Mouse (Mus musculus): Measurements from ENCODE around the gene Slc28a1.
"Not testable (repeated sequence)": the region's sequence is repeated elsewhere in the genome, so short reads cannot be mapped to it uniquely, and the experiment has no call there.

Gene Slc28a1

DNA sequence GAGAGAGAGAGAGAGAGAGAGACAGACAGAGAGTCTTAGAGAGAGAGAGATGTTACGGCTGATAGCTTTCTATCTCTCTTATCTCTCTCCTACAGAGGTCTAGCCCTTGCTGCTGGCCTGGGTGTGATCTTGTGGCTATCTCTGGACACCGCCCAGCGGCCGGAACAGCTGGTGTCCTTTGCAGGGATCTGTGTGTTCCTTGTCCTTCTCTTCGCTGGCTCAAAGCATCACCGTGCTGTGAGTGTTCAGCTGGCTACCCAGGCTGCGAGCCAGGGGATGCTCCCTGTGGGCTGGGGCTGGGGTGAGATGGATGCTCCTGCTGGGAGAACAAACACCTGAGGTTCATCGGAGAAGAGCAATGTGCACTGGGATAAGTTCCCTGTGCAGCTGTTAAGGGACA is 10.2 kb downstream of the Slc28a1 start:
- no peak for DNase-seq (ENCODE audit: low read depth)

DNA sequence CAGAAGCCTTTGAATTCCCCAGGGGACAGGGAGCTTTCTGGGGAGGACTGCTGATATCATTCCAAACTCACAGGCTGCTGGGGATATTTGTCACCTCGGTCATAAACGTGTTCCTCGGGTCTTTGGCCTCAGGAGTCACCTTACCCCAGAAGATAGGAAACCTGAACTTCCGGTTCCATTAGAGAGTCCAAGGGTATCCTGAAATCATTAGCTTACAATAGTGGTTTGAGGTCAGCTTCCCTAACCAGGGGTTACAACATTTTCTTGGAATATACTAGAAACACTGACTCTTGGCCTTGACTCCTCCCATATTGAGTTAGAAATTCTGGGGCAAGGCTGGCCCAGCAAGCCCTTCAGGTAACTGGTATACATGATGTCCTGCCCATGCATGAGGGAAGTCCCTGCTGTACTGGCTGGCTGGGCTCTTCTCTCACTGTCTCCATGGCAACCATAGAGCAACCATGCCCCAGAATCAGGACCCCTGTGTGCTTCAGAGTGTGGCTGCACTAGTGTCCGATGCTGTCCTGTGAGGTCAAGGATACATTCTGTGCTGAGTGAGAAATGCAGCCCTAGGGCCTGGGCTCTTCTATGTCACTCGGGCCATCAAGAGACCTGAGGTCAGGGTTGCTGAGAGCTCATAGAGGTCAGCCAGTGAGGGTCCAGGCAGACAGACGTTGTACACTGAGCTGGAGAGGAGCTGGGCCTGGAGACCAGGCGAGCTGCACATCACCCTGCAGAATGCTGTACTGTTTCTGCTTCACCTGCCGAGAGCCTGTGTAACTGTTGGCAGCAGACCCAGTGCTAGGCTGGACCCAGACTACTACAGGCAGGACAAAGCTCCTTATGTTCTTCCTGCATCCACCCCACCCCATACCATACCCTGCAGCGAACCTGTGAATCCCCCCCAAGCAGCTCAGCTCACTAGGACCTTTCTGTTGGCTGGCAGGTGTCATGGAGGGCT is 10.9 kb downstream of the Slc28a1 start:
- no peak for DNase-seq (ENCODE audit: low read depth)

DNA sequence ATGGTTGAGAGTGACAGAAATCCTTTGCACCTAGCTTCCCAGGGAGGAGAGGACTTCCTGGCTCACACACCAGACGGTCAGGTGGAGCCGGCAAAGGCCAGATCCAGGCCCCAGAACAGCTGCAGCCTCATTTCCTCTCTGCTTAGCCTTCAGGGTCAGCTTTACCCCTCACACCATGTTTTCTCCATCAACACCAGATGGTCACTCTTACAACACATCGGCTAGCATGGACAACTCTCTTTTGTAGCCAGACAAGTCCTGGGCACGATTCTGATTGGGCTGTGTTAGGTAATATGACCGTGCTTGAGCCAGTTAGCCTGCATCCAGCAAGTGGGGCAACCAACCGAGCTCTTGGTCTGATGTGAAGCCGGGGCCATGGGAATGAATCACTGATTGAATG is 17.3 kb downstream of the Slc28a1 start:
- DNase-seq (ENCODE audit: low read depth): no peak

DNA sequence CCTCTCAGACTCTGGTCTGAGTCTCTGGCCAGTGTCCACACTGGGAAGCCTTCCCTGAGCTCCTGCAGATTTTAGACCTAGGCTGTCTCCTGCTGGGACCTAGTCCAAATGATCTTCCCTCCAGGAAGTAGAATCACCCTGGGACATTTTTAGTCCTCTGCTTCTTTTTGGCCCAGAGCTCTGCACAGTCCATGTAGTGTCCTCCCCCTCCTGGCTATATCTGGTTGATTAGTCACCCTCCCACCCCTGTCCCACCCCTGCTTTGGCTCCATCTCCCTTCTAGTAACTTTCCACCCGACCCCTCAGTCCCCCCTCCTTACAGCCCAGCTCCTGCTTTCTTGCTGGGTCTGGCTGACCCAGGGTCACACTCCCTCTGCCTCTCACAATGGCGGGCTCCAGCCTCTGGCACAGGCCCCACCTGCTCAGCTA is 18.3 kb downstream of the Slc28a1 start:
- DNase-seq (ENCODE audit: low read depth): peak; percentile 54

DNA sequence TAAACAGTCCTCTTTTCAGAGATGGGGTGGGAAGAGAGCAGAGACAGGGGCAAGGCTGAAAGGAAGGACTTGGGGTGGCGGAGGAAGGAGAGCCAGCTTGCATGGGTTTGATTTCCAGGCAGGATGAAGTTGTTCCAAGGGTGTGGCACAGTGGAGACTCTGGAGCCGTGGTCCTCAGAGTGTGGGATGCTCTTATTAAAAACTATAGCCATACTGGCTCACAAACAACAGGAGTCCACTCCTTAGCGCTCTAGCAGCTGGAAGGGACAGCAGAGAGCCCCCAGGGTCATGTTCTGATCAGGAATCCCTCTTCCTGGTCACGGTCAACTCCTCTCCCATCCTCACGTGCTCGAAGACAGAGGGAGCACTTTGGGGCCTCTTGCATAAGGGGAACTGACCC is 18.8 kb downstream of the Slc28a1 start:
- no peak for DNase-seq (ENCODE audit: low read depth)

DNA sequence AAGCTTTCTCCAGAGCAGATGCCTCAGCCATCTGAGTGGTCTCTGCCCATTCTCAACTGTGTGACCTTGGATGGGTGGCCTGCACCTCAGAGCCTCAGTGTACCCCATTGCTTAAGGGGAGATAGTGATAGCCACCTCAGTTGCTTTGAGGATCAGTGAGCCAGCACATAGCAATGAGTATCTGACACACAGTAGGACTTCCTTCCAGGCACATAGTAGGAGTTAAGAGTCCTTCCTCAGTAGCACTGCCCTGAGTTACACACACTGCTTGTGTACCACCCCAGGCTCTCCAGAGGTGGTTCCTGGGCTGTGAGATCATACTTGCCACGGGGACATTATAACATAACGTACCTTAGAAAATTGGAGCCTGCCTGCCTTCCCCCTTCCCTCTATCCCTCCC is 19.3 kb downstream of the Slc28a1 start:
- no peak for DNase-seq (ENCODE audit: low read depth)

DNA sequence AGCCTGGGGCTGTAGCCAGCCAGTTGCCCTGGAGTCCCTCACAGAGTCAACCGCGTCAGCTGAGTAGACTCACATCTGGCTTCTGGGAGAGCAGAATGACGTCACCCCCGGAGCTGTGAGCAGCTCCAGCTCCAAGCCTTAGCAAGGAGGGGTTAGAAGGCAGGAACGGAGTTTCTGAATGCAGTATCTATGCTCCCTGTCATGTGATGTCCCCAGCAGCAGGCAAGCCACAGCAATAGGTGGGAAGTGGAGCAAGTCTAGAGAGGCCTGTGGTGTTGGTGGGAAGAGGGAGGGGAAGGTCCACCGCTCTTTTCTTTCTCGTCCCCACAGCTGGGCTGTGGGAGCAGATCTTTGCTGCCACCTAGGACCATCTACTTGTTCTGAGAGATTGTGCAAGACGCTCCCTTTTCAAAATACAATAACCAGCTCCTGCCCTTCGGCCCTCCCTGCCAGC is 20.0 kb downstream of the Slc28a1 start:
- DNase-seq (ENCODE audit: low read depth): peak; percentile 92

DNA sequence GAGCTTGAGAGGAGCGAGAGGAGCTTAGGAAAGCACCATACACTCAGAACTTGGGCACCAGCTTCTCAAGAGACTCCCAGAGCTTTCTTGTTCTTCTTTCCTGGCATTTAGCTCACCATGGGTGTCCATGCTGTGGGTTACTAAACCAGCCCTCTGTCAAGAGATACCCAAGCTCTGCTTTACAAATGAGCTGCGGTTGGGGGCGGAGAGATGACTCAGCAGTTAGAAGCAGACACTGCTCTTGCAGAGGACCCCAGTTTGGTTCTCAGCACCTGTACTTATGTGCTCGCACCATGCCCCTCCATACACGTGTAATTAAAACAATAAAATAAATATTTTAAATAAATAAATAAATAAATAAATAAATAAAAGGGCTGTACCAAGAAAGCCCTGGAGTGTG is 22.7 kb downstream of the Slc28a1 start:
- no peak for DNase-seq (ENCODE audit: low read depth)

DNA sequence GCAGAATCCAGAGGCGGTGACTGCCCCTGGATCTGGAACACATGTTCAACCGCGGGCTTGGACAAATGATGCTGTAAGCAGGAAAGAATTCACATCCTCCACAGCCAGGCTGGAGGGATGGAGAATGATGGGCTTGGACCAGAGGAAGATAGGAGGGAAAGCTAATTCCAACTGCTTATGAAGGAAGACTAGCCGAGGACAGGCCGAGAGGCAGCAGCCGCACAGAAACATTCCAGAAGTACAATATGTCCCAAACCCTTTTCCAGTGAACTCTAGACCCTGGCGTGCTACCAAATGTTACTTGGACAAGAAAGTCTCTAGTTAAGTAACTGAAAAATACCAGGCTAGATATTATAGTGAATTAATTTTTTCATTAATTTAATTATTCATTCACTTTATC is 24.5 kb downstream of the Slc28a1 start:
- peak; percentile 29 for DNase-seq (ENCODE audit: low read depth)

DNA sequence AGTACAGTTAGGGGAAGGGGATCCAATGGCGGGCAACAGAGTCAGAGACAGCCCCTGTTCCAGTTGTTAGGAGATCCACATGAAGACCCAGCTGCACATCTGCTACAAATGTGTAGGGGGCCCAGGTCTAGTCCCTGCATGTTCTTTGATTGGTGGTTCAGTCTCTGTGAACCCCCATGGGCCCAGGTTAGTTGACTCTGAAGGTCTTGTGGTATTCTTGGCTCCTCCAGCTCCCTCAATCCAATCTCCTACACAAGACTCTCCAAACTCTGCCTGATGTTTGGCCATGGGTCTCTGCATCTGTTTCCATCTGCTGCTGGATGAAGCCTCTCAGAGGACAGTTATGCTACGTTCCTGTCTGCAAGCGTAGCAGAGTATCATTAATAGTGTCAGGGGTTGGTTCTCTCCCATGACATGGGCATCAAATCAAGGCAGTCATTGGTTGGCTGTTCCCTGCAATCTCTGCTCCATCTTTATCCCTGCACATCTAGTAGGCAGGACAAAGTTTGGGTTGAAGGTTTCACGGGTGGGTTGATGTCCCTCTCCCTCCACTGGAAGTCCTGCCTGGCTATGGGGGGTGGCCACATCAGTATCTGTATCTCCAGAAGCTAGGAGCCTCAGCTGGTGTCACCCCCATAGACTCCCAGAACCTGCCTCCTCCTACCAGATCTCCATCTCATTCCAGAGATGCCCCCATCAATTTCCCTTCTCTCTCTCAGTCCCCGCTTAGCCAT is 25.2 kb downstream of the Slc28a1 start:
- no peak for DNase-seq (ENCODE audit: low read depth)

DNA sequence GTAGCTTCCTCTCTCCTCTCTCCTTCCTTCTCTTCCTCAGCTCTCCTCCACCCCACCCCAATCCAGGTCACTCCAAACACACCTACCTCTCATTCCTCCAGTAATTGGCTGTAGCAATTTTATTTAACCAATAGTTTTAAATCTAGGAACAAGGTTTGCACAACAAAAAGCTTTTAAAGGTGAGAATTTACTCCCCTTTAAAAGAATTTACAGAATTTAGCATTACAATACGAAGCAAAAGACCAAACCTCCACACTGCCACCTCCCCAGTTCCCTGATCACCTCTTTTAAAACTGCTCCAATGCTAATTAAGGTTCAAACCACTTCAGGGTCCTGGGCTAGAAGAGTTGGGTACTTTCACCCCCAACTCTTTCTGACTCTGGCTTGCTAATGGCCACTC is 26.9 kb downstream of the Slc28a1 start:
- DNase-seq (ENCODE audit: low read depth): no peak

DNA sequence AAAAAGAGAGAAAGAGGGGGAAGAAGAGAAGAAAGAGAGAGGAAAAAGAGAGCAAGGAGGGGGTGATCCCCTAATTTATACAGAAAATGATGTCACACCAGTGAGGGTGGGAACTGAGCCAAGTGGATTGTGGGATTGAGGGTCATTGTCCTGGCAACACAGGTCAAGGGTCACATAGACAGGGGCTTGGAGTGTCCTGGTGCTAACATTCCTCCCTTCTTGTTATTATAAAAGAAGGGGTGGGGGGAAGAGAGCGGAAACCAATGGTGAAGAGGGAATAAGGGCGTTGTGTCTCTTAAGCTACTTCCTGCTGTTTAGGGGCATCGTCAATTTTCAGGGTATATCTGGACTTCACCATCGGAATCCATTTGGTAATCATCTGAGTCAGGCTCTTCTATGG is 28.5 kb downstream of the Slc28a1 start:
- DNase-seq (ENCODE audit: low read depth): not testable (repeated sequence)

DNA sequence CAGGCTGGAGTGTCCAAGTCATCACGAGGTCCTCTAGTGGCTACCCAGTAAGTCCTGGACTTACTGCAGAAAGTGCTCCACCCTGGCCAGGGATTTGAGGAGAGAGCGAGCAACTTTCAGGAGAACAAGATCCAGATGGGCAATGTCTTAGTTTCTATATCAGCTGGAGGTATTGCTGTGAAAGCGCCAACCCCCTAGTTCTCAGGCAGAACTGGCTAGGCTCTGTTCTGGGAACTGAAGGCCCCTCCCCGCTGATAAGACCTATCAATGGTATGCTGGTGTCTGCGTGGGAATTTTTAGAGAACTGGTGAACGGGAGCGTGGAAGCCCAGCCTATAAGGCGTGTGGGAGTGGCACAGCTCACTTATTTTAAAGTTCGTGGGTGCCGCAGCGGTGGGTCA is 35.2 kb downstream of the Slc28a1 start:
- no peak for DNase-seq (ENCODE audit: low read depth)

DNA sequence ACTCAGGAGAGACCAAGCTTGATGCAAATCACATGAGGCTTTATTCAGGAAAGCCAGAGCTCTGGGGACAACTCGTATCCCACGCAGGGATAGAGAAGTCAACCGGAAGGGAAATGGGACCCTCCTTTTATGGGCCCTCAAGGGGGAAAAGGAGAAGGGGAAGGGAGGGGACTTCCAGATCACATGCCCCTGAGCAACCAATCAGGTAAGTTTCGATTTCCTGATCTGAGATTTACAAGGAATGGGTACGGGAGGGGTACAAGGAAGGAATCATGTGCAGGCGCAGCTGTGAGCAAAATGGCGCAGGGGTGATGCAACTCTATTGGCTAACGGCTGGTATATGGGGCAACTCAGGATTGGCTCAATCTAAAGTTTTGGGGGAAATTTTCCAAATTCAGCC is 36.6 kb downstream of the Slc28a1 start:
- DNase-seq (ENCODE audit: low read depth): no peak

DNA sequence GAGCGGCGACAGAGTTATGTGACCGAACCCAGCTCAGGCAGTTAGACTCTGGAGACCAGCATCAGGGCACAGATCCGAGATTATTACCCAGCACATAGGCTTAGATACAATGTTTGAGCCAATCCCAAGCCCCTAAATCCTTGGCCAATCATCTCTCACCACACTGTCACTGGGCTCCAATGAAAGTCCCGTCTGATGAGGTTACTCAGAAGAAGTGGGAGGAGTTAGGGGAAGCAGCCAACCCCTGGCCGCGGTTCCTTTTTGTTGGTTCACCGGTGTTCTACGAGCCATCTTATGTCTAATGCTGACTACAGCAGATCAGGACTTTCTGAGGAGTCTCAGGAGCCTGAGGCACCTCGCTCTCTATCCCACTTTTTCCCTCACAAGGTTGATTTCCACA is 37.7 kb downstream of the Slc28a1 start:
- DNase-seq (ENCODE audit: low read depth): no peak

DNA sequence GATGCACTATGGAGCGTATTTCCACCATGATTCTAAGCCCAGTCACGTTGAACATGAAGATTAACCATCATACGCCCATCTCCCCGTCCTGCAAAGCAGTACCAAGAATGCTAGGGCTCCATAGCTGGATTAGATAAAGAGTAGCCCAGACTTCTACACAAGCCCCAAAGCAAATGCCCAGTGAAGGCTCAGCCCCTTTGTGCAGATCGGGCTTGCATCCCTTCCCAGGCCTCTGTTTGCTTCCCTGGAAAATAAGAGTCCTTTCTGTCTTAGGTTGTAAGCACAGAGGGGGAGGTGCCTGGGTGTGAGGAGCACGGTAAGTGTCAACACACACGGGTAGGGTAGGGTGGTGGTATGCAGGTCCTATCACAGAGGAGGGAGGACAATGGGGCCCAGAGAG is 38.2 kb downstream of the Slc28a1 start:
- DNase-seq (ENCODE audit: low read depth): no peak

DNA sequence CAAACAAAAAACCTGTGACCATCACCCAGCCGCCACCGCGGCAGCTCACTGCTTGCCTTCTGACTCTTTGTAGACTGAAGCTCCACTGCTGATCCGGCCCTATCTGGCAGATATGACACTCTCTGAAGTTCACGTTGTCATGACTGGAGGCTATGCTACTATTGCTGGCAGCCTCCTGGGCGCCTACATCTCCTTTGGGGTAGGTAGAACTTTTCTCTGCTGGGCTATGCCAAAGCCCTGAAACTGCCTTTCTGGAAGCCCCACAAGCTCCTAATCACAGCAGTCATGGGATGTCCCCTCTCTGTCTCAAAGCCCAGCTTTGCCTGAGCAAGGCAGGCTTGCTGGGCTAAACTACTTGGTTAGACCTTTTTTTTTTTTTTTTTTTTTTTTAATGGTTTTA is 38.7 kb downstream of the Slc28a1 start:
- no peak for DNase-seq (ENCODE audit: low read depth)

DNA sequence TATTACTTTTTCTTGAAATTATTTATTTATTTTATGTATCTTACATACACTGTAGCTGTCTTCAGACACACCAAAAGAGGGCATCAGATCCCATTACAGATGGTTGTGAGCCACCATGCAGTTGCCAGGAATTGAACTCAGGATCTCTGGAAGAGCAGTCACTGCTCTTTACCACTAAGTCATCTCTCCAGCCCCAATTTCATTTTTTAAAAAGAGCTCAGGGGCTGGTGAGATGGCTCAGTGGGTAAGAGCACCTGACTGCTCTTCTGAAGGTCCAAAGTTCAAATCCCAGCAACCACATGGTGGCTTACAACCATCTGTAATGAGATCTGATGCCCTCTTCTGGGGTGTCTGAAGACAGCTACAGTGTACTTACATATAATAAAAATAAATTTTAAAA is 39.6 kb downstream of the Slc28a1 start:
- not testable (repeated sequence) for DNase-seq (ENCODE audit: low read depth)

DNA sequence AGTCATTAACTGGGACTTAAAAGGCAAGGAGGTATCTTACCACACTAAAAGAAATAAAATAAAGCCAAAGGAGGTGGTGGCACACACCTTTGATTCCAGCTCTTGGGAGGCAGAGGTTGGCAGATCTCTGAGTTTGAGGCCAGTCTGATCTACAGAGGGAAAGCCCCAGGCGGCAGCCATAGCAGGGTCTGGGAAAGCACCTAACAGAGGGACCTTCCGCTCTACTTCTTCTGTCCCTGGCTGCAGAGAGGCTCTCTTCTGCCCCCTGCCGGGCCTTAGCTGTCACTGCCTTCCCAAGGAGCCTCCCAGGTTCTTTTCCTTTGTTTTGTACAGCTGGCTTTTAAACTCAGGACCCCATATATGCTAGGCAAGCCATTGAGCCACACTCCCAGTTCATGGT is 40.4 kb downstream of the Slc28a1 start:
- peak; percentile 87 for DNase-seq (ENCODE audit: low read depth)

DNA sequence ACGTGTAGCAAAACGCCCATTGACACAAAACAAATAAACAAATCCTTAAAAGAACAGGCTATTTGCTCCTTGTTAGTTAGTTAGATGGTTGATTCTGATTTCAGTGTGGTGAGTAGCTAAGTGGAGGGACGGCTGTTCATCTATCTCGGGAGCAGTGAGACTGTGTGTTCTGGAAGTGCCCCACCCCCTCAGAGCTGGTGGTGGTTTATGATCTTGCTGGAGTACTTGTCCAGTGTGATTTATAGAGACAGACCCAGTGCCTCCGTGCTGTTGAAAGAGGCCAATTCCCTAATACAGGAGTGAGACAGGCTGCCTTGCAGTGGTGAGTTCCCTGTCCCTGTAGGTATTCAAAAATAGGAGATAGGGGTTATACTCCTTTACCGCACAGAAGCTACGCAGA is 44.3 kb downstream of the Slc28a1 start:
- DNase-seq (ENCODE audit: low read depth): no peak

DNA sequence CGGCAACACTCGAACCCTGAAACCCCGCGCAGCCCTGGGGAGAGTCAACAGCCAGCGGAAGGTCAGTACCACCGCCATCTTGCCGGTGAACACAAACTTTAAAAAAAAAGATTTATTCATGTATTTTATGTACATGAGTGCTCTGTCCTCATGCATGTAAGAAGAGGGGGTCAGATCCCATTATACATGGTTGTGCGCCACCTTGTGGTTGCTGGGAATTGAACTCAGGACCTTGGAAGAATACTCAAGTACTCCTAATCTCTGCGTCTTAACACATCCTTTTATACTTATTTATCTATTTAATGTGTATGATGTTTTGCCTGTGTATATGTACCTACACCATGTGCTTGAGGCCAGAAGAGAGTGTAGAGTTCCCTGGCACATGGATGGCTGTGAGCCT is 47.1 kb downstream of the Slc28a1 start:
- peak; percentile 89 for DNase-seq (ENCODE audit: low read depth)

DNA sequence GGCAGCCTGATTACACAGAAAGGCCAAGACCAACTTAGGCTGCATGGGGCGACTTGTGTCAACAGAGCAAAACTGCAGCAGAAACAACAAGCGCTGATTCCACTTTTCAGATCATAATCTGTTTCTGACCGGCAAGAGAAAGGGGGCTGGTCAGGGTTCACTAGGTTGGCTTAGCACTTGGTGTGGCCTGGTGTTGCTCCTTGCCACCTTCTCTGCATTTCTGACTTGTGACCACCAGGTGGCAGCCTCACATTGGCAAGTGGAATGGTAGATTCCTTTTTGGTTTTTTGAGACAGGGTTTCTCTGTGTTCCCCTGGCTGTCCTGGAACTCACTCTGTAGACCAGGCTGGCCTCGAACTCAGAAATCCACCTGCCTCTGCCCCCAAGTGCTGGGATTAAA is 47.7 kb downstream of the Slc28a1 start:
- DNase-seq (ENCODE audit: low read depth): peak; percentile 92

DNA sequence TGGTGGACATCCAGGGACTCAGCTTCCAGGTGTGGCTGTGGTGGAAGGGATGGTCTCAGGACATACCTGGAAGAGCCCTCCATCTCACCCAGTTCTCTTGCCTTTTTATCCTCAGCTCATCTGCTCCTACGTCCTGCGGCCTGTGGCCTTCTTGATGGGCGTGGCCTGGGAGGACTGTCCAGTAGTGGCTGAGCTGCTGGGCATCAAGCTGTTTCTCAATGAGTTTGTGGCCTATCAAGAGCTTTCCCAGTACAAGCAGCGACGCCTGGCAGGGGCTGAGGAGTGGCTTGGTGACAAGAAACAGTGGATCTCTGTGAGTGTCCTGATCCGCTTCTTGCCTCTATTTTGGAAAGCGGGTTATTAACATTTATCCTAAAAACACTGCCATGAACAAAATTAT is 49.8 kb downstream of the Slc28a1 start:
- DNase-seq (ENCODE audit: low read depth): no peak

All from NIH3T3 (cell line).